8 mouse cellular contexts compared by ENCODE assay signal in genomic region chr6:11926082-11926595, GRCm38 (mm10). TPM values are rescaled to one million over a fixed set of nuclear protein-coding genes. Genes with fewer than 3 reads are reported as not detected.
DNase-seq lines count a peak whose midpoint lies in the region; ATAC-seq and TF ChIP-seq lines count a peak whose summit lies in the region.

No protein-coding gene starts in this region.

- intact Hi-C loops in heart, postnatal 10 days (cut with DNase I) = no loop called here
- intact Hi-C loops in left cerebral cortex, adult 2 months (cut with DNase I) = loop anchor here (5.0 to 10.0 kb wide), 2 partner anchors 196 to 329 kb away; no protein-coding TSS in a partner anchor

- H3K9me3 ChIP-seq in E14TG2a.4 (ENCODE audit: low read length) = no peaks in the 10 kb centered on the region
- H3K9me3 ChIP-seq in embryonic facial prominence, embryonic 15.5 days (replicated peaks) = no peaks in the 10 kb centered on the region

- peaks cover 10% of the 10 kb centered on the region; the same call in 1 of the 2 replicates for H3K36me3 ChIP-seq in E14TG2a.4 (ENCODE audit: insufficient read depth, low read length)
- H3K36me3 ChIP-seq in embryonic facial prominence, embryonic 15.5 days = peaks cover 9% of the 10 kb centered on the region; the same call in 1 of the 2 replicates

- peak; percentile 78 for ATAC-seq in embryonic facial prominence, embryonic 15.5 days (ENCODE audit: insufficient number of reproducible peaks, low FRiP score, low TSS enrichment, low read depth)
- ATAC-seq in megakaryocyte, adult 5-6 weeks (ENCODE audit: poor library complexity, severe bottlenecking) = peak; percentile 51
- ATAC-seq in inflammation-experienced regulatory T-cells, adult 6 months = no peak

- peaks cover 15% of the 10 kb centered on the region for H3K4me1 ChIP-seq in E14TG2a.4 (replicated peaks; ENCODE audit: low read depth, low read length)
- peaks cover 14% of the 10 kb centered on the region for H3K4me1 ChIP-seq in embryonic facial prominence, embryonic 15.5 days

- H3K4me2 ChIP-seq in embryonic facial prominence, embryonic 15.5 days (replicated peaks) = peak overlapping the region; percentile 57

- H3K4me3 ChIP-seq in E14TG2a.4 (replicated peaks; ENCODE audit: low read length) = peak overlapping the region; percentile 81
- peak overlapping the region; percentile 60 for H3K4me3 ChIP-seq in embryonic facial prominence, embryonic 15.5 days (replicated peaks)
- H3K4me3 ChIP-seq in left cerebral cortex, adult 2 months = peak overlapping the region; percentile 63

- H3K9ac ChIP-seq in embryonic facial prominence, embryonic 15.5 days = peak overlapping the region; percentile 61

- H3K27ac ChIP-seq in embryonic facial prominence, embryonic 15.5 days (replicated peaks) = peak overlapping the region; percentile 96
- H3K27ac ChIP-seq in left cerebral cortex, adult 2 months = peak overlapping the region; percentile 90

- no peaks in the 10 kb centered on the region for H3K27me3 ChIP-seq in E14TG2a.4 (ENCODE audit: insufficient read depth, low read length)
- H3K27me3 ChIP-seq in embryonic facial prominence, embryonic 15.5 days = no peaks in the 10 kb centered on the region

- WGBS in embryonic facial prominence, embryonic 15.5 days = 1% methylated on average over 39 of the region's 40 CpGs

- TF ChIP-seq CTCF in E14TG2a.4 (conservative IDR thresholded peaks at IDR 0.05; ENCODE audit: low read length) = no peak
- TF ChIP-seq CTCF in left cerebral cortex, adult 2 months (IDR thresholded peaks at IDR 0.05) = no peak

- DNase-seq in adrenal gland, postnatal 10 days = peak; percentile 56
- DNase-seq in heart, postnatal 10 days = peak; percentile 48 to 65
- peak; percentile 30 to 31 for DNase-seq in left cerebral cortex, adult 2 months (ENCODE audit: extremely low spot score in 1 of 2, low spot score in 2 of 2)
- peak; percentile 48 for DNase-seq in right cerebral cortex, postnatal 14 days

RNA-seq across cellular contexts. Expression of gene Phf14, which starts 18.5 kb away (rescaled TPM):
- 10 to 100 TPM; 42.3 to 60.8 TPM for total RNA-seq in adrenal gland, postnatal 10 days (2021)
- polyA plus RNA-seq in embryonic facial prominence, embryonic 15.5 days (2015; fragmentation: Nextera tagmentation; extraction: Ambion mirVana) = 71.7 and 73.9 TPM in 2 replicates
- total RNA-seq in heart, postnatal 10 days (2021) = 10 to 100 TPM; 60.3 to 65.2 TPM
- total RNA-seq in left cerebral cortex, adult 2 months (2021) = 10 to 100 TPM; 76.8 to 88.9 TPM
- 70.0 and 77.8 TPM in 2 replicates for total RNA-seq in megakaryocyte, adult 5-6 weeks (2015)
- 71.8 and 80.6 TPM in 2 replicates for total RNA-seq in megakaryocyte, adult 5-6 weeks (2017)
- polyA plus RNA-seq in inflammation-experienced regulatory T-cells, adult 6 months (2017; shearing (Covaris generic)) = 10 to 100 TPM; 43.2 to 63.8 (median 59.4) TPM

RNA-seq across cellular contexts. Expression of gene Ndufa4, which starts 18.8 kb away (rescaled TPM):
- 1,000 to 10,000 TPM; 1,742 to 1,777 TPM for total RNA-seq in adrenal gland, postnatal 10 days (2021)
- 717 and 749 TPM in 2 replicates for polyA plus RNA-seq in embryonic facial prominence, embryonic 15.5 days (2015; fragmentation: Nextera tagmentation; extraction: Ambion mirVana)
- 1,000 to 10,000 TPM; 2,435 to 2,436 TPM for total RNA-seq in heart, postnatal 10 days (2021)
- 100 to 1,000 TPM; 627 to 632 TPM for total RNA-seq in left cerebral cortex, adult 2 months (2021)
- 412 and 455 TPM in 2 replicates for total RNA-seq in megakaryocyte, adult 5-6 weeks (2015)
- 315 and 338 TPM in 2 replicates for total RNA-seq in megakaryocyte, adult 5-6 weeks (2017)
- polyA plus RNA-seq in inflammation-experienced regulatory T-cells, adult 6 months (2017; shearing (Covaris generic)) = 100 to 1,000 TPM; 457 to 640 (median 459) TPM
